Mouse (Mus musculus) myocyte (in vitro differentiated cells): ENCODE measurements at regions not wholly inside any gene's neighbourhood (a gene's known extent, or its start where the extent isn't known, plus 50 kb on each side); places are given as distances from the start of the nearest gene placed in this dataset.

Experiments
- H3K27me3 ChIP-seq: one replicate; pipeline ENCODE4 v1.6.1; 2011; ENCODE audit not compliant: control insufficient read depth, insufficient read depth, insufficient read length
- H3K36me3 ChIP-seq: one replicate; pipeline ENCODE4 v1.6.1; 2011; ENCODE audit not compliant: control insufficient read depth, insufficient read depth
- H3K4me2 ChIP-seq: one replicate; pipeline ENCODE4 v1.6.1; 2011; ENCODE audit warnings: low read depth, control low read depth
- H3K4me3 ChIP-seq: one replicate; pipeline ENCODE4 v1.5.1; 2011; ENCODE audit warnings: mild to moderate bottlenecking, control low read depth, moderate library complexity
- H3K79me2 ChIP-seq: one replicate; pipeline ENCODE4 v1.6.1; 2011; ENCODE audit not compliant: control insufficient read depth, insufficient read depth
- H3ac ChIP-seq: one replicate; pipeline ENCODE4 v1.6.1; 2011; ENCODE audit not compliant: control insufficient read depth, insufficient read length
- CEBPB ChIP-seq: IDR thresholded peaks from 2 replicates; pipeline ENCODE4 v1.6.1; 2011; ENCODE audit warnings: mild to moderate bottlenecking, moderate library complexity; ENCODE audit not compliant: poor library complexity, insufficient read depth, severe bottlenecking
- E2F4 ChIP-seq: IDR thresholded peaks from one replicate; pipeline ENCODE4 v1.6.1; 2011; ENCODE audit warnings: mild to moderate bottlenecking, control low read depth, moderate library complexity; ENCODE audit not compliant: insufficient read depth
- MAX ChIP-seq: IDR thresholded peaks from one replicate; pipeline ENCODE4 v1.6.1; 2011; ENCODE audit warnings: low read depth, mild to moderate bottlenecking, control low read depth
- MYOD1 ChIP-seq, 3 experiments: IDR thresholded peaks; one replicate each; pipeline ENCODE4 v1.6.1; 2011; ENCODE audit warnings: control low read depth in 2 of 3, low read depth in 2 of 3, mild to moderate bottlenecking in 2 of 3, moderate library complexity in 1 of 3; ENCODE audit not compliant: insufficient read length in 2 of 3, control insufficient read depth in 1 of 3
- MYOG ChIP-seq, 3 experiments: IDR thresholded peaks; one replicate each; pipeline ENCODE4 v1.6.1; 2011; ENCODE audit warnings: control low read depth in 2 of 3, low read depth in 2 of 3, mild to moderate bottlenecking in 2 of 3; ENCODE audit not compliant: insufficient read length in 2 of 3, control insufficient read depth in 1 of 3, insufficient read depth in 1 of 3
- POLR2A ChIP-seq: IDR thresholded peaks from one replicate; pipeline ENCODE4 v1.6.1; 2011; ENCODE audit warnings: low read depth, mild to moderate bottlenecking, control low read depth, moderate library complexity; ENCODE audit not compliant: insufficient read length
- POLR2AphosphoS2 ChIP-seq: IDR thresholded peaks from one replicate; pipeline ENCODE4 v1.6.1; 2011; ENCODE audit warnings: low read depth, control low read depth; ENCODE audit not compliant: insufficient read length
- REST ChIP-seq: IDR thresholded peaks from one replicate; pipeline ENCODE4 v1.6.1; 2011; ENCODE audit warnings: mild to moderate bottlenecking, control low read depth, moderate library complexity; ENCODE audit not compliant: insufficient read depth, insufficient read length
- SRF ChIP-seq: IDR thresholded peaks from one replicate; pipeline ENCODE4 v1.6.1; 2011; ENCODE audit warnings: low read depth; ENCODE audit not compliant: control insufficient read depth, insufficient read length
- TCF12 ChIP-seq: IDR thresholded peaks from one replicate; pipeline ENCODE4 v1.6.1; 2011; ENCODE audit warnings: mild to moderate bottlenecking, control low read depth; ENCODE audit not compliant: poor library complexity, insufficient read depth, severe bottlenecking
- TCF3 ChIP-seq: IDR thresholded peaks from one replicate; pipeline ENCODE4 v1.6.1; 2011; ENCODE audit warnings: low read depth, control low read depth; ENCODE audit not compliant: insufficient read length
- USF1 ChIP-seq: IDR thresholded peaks from one replicate; pipeline ENCODE4 v1.6.1; 2011; ENCODE audit warnings: low read depth, mild to moderate bottlenecking, control low read depth, moderate library complexity

- Histone ChIP-seq H3K27me3 (no peaks in the 10 kb centered on the region), H3ac (no peak overlapping the region), H3K4me2 (peak overlapping the region; percentile 6), H3K4me3 (no peak overlapping the region), H3K79me2 (no peaks in the 10 kb centered on the region), H3K36me3 (no peaks in the 10 kb centered on the region)
- no peak for TF ChIP-seq POLR2A
- TF ChIP-seq MYOD1 (IDR thresholded peaks at IDR 0.05; ENCODE audit: control insufficient read depth in 1 of 3, insufficient read length in 2 of 3, low read depth in 2 of 3), result peak in 1 of 3 experiments; percentile 11
- no peak for TF ChIP-seq MAX
- no peak for TF ChIP-seq REST
- no peak for TF ChIP-seq POLR2AphosphoS2
These were observed 92.9 kb upstream of the Fam83b start for GRCm38 (mm10) chr9:76659798-76660197.

DNA sequence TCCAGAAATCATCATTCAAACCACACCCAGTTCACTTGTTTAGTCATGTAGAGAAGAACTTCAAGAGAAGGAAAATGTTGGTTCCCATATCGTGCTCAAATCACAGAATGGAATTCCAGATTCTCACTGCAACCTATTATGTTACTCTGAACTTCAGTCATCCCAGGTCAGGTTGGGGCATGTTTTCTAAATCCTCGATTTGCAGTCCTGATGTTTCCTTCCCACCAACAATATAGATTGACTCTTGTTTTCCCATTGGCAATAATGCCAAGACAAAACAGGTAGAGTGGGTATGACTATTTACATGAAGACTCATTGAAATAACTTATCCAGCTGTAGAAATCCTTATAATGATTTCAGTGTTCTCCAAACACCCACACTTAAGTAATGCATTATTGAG is 86.4 kb upstream of the Fam83b start:
- Histone ChIP-seq H3K27me3 (no peaks in the 10 kb centered on the region), H3K4me3 (no peak overlapping the region), H3K4me2 (no peak overlapping the region), H3K36me3 (no peaks in the 10 kb centered on the region), H3ac (no peak overlapping the region), H3K79me2 (no peaks in the 10 kb centered on the region)
- no peak for TF ChIP-seq TCF3
- no peak for TF ChIP-seq USF1
- TF ChIP-seq MYOG (IDR thresholded peaks at IDR 0.05; ENCODE audit: control insufficient read depth in 1 of 3, insufficient read depth in 1 of 3, insufficient read length in 2 of 3, low read depth in 2 of 3), result no peak
- TF ChIP-seq POLR2AphosphoS2, result no peak
- no peak for TF ChIP-seq MAX
- no peak for TF ChIP-seq SRF
- TF ChIP-seq TCF12, result no peak
- TF ChIP-seq E2F4, result no peak
- TF ChIP-seq MYOD1 (IDR thresholded peaks at IDR 0.05; ENCODE audit: control insufficient read depth in 1 of 3, insufficient read length in 2 of 3, low read depth in 2 of 3), result no peak
- TF ChIP-seq REST, result no peak
- no peak for TF ChIP-seq POLR2A
- TF ChIP-seq CEBPB, result no peak

- no peak for TF ChIP-seq REST
- no peak for TF ChIP-seq CEBPB
- no peak for TF ChIP-seq POLR2A
- TF ChIP-seq MYOG (IDR thresholded peaks at IDR 0.05; ENCODE audit: control insufficient read depth in 1 of 3, insufficient read depth in 1 of 3, insufficient read length in 2 of 3, low read depth in 2 of 3), result no peak
- TF ChIP-seq MAX, result no peak
- TF ChIP-seq TCF3, result no peak
- no peak for TF ChIP-seq TCF12
- TF ChIP-seq USF1, result no peak
- no peak for TF ChIP-seq E2F4
- TF ChIP-seq MYOD1 (IDR thresholded peaks at IDR 0.05; ENCODE audit: control insufficient read depth in 1 of 3, insufficient read length in 2 of 3, low read depth in 2 of 3), result no peak
- no peak for TF ChIP-seq POLR2AphosphoS2
- TF ChIP-seq SRF, result no peak
- Histone ChIP-seq H3ac (no peak overlapping the region), H3K27me3 (no peaks in the 10 kb centered on the region), H3K36me3 (no peaks in the 10 kb centered on the region), H3K79me2 (no peaks in the 10 kb centered on the region), H3K4me2 (no peak overlapping the region), H3K4me3 (no peak overlapping the region)
These were observed 82.6 kb upstream of the Fam83b start for GRCm38 (mm10) chr9:76649484-76649883.

DNA sequence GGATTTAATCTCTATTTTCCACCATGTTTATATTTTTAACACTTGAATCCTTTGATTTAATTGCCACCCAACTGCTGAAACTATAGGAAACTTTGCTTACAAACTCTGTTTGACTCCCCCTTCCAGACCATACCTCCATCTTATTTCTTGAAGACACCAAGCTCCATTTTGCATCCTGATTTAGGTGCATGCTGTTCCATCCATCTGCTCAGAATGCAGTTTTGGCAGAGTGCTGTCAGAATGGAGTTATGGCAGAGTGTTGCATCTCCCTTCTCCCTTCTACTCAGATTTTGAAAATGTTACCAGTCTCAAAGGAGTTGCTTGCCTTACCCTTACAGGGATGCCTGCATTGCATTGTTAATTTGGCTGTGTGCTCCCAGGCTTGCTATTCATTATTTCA is 79.5 kb upstream of the Fam83b start:
- no peak for TF ChIP-seq TCF3
- no peak for TF ChIP-seq MYOD1 (IDR thresholded peaks at IDR 0.05; ENCODE audit: control insufficient read depth in 1 of 3, insufficient read length in 2 of 3, low read depth in 2 of 3)
- TF ChIP-seq E2F4, result no peak
- no peak for TF ChIP-seq REST
- H3ac ChIP-seq, result no peak overlapping the region
- no peaks in the 10 kb centered on the region for H3K27me3 ChIP-seq
- no peaks in the 10 kb centered on the region for H3K79me2 ChIP-seq
- no peak overlapping the region for H3K4me3 ChIP-seq
- no peak overlapping the region for H3K4me2 ChIP-seq
- H3K36me3 ChIP-seq, result no peaks in the 10 kb centered on the region
